29 mouse cellular contexts compared by ENCODE assay signal in the genomic region with DNA sequence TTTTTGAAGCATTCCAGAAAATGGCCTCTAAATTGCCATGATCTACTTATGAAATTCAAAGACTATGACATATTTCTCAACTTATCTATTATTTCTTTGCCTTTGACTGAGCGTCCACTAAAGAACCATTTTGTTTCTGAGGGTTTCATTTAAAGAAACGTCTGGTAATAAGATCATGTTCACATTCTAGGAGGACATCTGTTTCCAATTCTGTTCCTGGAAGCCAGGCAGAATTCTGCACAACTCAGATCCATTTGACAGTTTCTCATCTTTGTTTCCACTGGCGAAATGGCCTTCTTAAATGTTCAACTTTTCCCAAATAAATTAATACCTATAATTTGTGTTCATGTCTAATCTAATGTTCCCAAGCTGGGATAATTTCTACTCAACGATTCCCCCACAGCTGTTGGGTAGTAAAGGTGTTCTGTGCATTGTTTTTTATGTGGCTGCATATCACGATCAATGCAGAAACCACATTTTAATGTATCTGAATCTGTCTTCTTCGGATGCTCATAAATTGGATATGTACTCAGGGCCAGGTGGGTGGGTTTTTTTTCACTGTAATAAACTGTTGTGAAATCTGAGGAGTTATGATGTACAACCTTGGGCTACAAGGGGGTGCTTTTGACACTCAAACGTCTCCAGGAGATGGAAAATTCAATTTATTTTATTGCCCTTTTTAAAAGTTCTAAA.
A peak's percentile ranks its signal among the peaks of the same experiment; 100 is the strongest.
DNase-seq lines count a peak whose midpoint lies in the region; ATAC-seq and TF ChIP-seq lines count a peak whose summit lies in the region.
"Had no signal": no experiment of that assay in that cellular context is flagged by ENCODE, and none has a peak within 500 bp of the region (broad histone marks: within the 10 kb centered on the region; RNA-seq: fewer than 3 reads in every experiment).

No protein-coding gene starts in this region.

- no peak for ATAC-seq in forebrain, embryonic 16.5 days
- ATAC-seq: hindbrain, embryonic 16.5 days; intestine, embryonic 15.5 days; midbrain, embryonic 16.5 days had no signal

- no peak overlapping the region for H3K9ac ChIP-seq in forebrain, embryonic 16.5 days (replicated peaks; ENCODE audit: low read depth, low read length)
- H3K9ac ChIP-seq: heart, embryonic 15.5 days; intestine, embryonic 15.5 days; liver, embryonic 15.5 days; lung, embryonic 14.5 days had no signal

- no peak overlapping the region for H3K4me3 ChIP-seq in left cerebral cortex, adult 2 months
- H3K4me3 ChIP-seq in forebrain, embryonic 16.5 days (replicated peaks; ENCODE audit: low read length) = no peak overlapping the region
- H3K4me3 ChIP-seq: heart, embryonic 10.5 days; heart, embryonic 15.5 days; intestine, embryonic 15.5 days; liver, embryonic 15.5 days had no signal

- TF ChIP-seq CTCF in left cerebral cortex, adult 2 months (IDR thresholded peaks at IDR 0.05) = no peak

- intact Hi-C loops in left cerebral cortex, adult 2 months (cut with DNase I) = loop anchor here (1.0 to 10.0 kb wide), 2 partner anchors 330 to 727 kb away; no protein-coding TSS in a partner anchor

- H3K36me3 ChIP-seq in forebrain, embryonic 16.5 days (ENCODE audit: control insufficient read depth, insufficient read depth) = no peaks in the 10 kb centered on the region
- H3K36me3 ChIP-seq: G1E; heart, embryonic 10.5 days; heart, embryonic 15.5 days; intestine, embryonic 15.5 days; liver, embryonic 15.5 days had no signal

- WGBS in forebrain, embryonic 16.5 days = 85% methylated on average over 7 of the region's 7 CpGs

- no peak overlapping the region for H3K4me2 ChIP-seq in forebrain, embryonic 16.5 days (ENCODE audit: low read length)
- H3K4me2 ChIP-seq: heart, embryonic 15.5 days; intestine, embryonic 15.5 days; liver, embryonic 15.5 days; lung, embryonic 14.5 days; midbrain, embryonic 11.5 days had no signal

- H3K27ac ChIP-seq in left cerebral cortex, adult 2 months = no peak overlapping the region
- no peak overlapping the region for H3K27ac ChIP-seq in forebrain, embryonic 16.5 days (ENCODE audit: low read length)
- H3K27ac ChIP-seq: heart, embryonic 10.5 days; heart, embryonic 15.5 days; intestine, embryonic 15.5 days; kidney, postnatal 0 days; liver, embryonic 15.5 days had no signal

- no peaks in the 10 kb centered on the region for H3K27me3 ChIP-seq in forebrain, embryonic 16.5 days (replicated peaks; ENCODE audit: control insufficient read depth, insufficient read depth, low read length)
- H3K27me3 ChIP-seq: heart, embryonic 15.5 days; intestine, embryonic 15.5 days; liver, embryonic 15.5 days had no signal

- no peaks in the 10 kb centered on the region for H3K9me3 ChIP-seq in forebrain, embryonic 16.5 days (ENCODE audit: control insufficient read depth, low read length)
- H3K9me3 ChIP-seq: G1E; heart, embryonic 10.5 days; heart, embryonic 15.5 days; intestine, embryonic 15.5 days; liver, embryonic 15.5 days had no signal

- DNase-seq in embryo, embryonic 10 days (ENCODE audit: low spot score) = peak; percentile 61
- no peak for DNase-seq in embryo, embryonic 9.5 days (ENCODE audit: extremely low spot score)
- DNase-seq in embryo, embryonic 11 days = peak; percentile 76
- DNase-seq in hindlimb bud, embryonic 11.5 days (ENCODE audit: extremely low spot score, low read depth, low spot score) = peak; percentile 46
- DNase-seq in skeletal muscle tissue, adult 2 months (ENCODE audit: low read depth, low spot score) = peak; percentile 11
- no peak for DNase-seq in kidney, adult 9 months
- no peak for DNase-seq in left cerebral cortex, adult 2 months (ENCODE audit: extremely low spot score in 1 of 2, low spot score in 2 of 2)
- DNase-seq: adrenal gland, postnatal 14 days; cerebellum, adult 11-12 months; cerebellum, postnatal 14 days; gastrocnemius, postnatal 25 days; heart, adult 11 months; kidney, adult 2 months; layer of hippocampus, adult 9-11 months; lung, embryonic 14.5 days; right cerebral cortex, adult 18-20 months; right cerebral cortex, postnatal 4 days; thymus, adult 2 months; thymus, postnatal 36 days had no signal

- no peaks in the 10 kb centered on the region for H3K4me1 ChIP-seq in forebrain, embryonic 16.5 days (replicated peaks; ENCODE audit: control insufficient read depth, insufficient read depth, low read length)
- H3K4me1 ChIP-seq: heart, embryonic 10.5 days; heart, embryonic 15.5 days; intestine, embryonic 15.5 days; liver, embryonic 15.5 days had no signal

Comparison
In these comparisons a context has a peak if more than half of its experiments do, and no peak if none do; other contexts are left out.
1. DNase-seq: peak in embryo, embryonic 10 days (single experiment), embryo, embryonic 11 days (single experiment), hindlimb bud, embryonic 11.5 days (single experiment) and skeletal muscle tissue, adult 2 months (single experiment); none in embryo, embryonic 9.5 days (single experiment), kidney, adult 9 months (single experiment) and left cerebral cortex, adult 2 months (0 of 2).